Mouse (Mus musculus) skeletal muscle tissue, adult 2 months (tissue): ENCODE measurements around the gene Cln6.
"Not testable (repeated sequence)": the region's sequence is repeated elsewhere in the genome, so short reads cannot be mapped to it uniquely, and the experiment has no call there.

Experiments
- DNase-seq: peaks from one replicate; pipeline ENCODE4 v3.0.0-alpha.2; 2012; ENCODE audit warnings: low read depth, low spot score

Cln6 gene

GRCm38 (mm10) chr9:62828662-62829086, 9.9 kb upstream of the Cln6 start:
- DNase-seq: peak; percentile 95

- no peak for DNase-seq
Measured at GRCm38 (mm10) chr9:62829877-62830276, 8.7 kb upstream of the Cln6 start.

GRCm38 (mm10) chr9:62834906-62835305, 3.7 kb upstream of the Cln6 start:
- DNase-seq: no peak

GRCm38 (mm10) chr9:62835705-62836446, 2.7 kb upstream of the Cln6 start:
- DNase-seq: no peak

- no peak for DNase-seq
Measured at GRCm38 (mm10) chr9:62837611-62838010, 974 bp upstream of the Cln6 start.

- DNase-seq: no peak
Measured at GRCm38 (mm10) chr9:62838146-62838505, 459 bp upstream of the Cln6 start.

GRCm38 (mm10) chr9:62839172-62839770, 686 bp downstream of the Cln6 start:
- DNase-seq: no peak

GRCm38 (mm10) chr9:62843356-62844024, 4.9 kb downstream of the Cln6 start:
- no peak for DNase-seq

GRCm38 (mm10) chr9:62844461-62844860, 5.9 kb downstream of the Cln6 start:
- no peak for DNase-seq

GRCm38 (mm10) chr9:62847694-62848093, 9.1 kb downstream of the Cln6 start:
- peak; percentile 90 for DNase-seq

GRCm38 (mm10) chr9:62848641-62849040, 10.1 kb downstream of the Cln6 start:
- DNase-seq: no peak

- no peak for DNase-seq
Measured at GRCm38 (mm10) chr9:62851571-62851970, 13.0 kb downstream of the Cln6 start.

- no peak for DNase-seq
Measured at GRCm38 (mm10) chr9:62854483-62854882, 15.9 kb downstream of the Cln6 start.

- no peak for DNase-seq
Measured at GRCm38 (mm10) chr9:62857216-62857615, 18.6 kb downstream of the Cln6 start.

GRCm38 (mm10) chr9:62857719-62858261, 19.2 kb downstream of the Cln6 start, which contains the start of gene Calml4:
Gene Calml4, plus strand, starts transcription at chr9:62858080.
- DNase-seq: peak; percentile 74

- DNase-seq: no peak
Measured at GRCm38 (mm10) chr9:62858266-62859019, 19.9 kb downstream of the Cln6 start.

GRCm38 (mm10) chr9:62860102-62860501, 21.5 kb downstream of the Cln6 start:
- DNase-seq: not testable (repeated sequence)

GRCm38 (mm10) chr9:62860866-62861265, 22.3 kb downstream of the Cln6 start:
- DNase-seq: no peak

GRCm38 (mm10) chr9:62869236-62869635, 30.7 kb downstream of the Cln6 start:
- not testable (repeated sequence) for DNase-seq

GRCm38 (mm10) chr9:62870728-62871127, 32.1 kb downstream of the Cln6 start:
- no peak for DNase-seq

GRCm38 (mm10) chr9:62876966-62877616, 38.5 kb downstream of the Cln6 start:
- no peak for DNase-seq
